Mouse (Mus musculus) mature B cell (primary cell): ENCODE measurements around the gene Itgam.
"Not testable (repeated sequence)": the region's sequence is repeated elsewhere in the genome, so short reads cannot be mapped to it uniquely, and the experiment has no call there.

Experiments used
- in situ Hi-C: fragments of 300-500 bp; cut with MboI; formaldehyde crosslinking; loops from 2 replicates; pipeline ENCODE4 v1.14.3; 2019

Itgam gene

DNA sequence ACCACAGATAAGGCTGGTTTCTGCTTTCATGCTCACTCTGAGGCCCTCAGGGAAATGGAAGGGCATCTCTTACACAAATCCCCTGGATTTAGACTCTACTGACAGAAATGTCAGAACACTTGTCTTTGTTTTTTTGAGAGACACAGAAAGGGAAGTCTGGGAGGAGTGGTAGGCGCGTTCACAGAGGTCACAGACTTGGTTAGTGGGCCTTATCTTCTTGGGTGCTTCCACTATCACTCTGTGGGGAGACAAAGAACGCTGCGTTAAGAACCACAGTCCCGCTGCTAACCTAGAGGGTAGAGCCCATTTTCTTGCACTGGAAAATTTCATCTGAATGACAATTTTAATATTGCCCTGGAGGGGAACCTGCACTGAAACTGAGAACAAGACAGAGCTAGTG is 69.7 kb downstream of the Itgam start:
- in situ Hi-C loops, result no loop called here

DNA sequence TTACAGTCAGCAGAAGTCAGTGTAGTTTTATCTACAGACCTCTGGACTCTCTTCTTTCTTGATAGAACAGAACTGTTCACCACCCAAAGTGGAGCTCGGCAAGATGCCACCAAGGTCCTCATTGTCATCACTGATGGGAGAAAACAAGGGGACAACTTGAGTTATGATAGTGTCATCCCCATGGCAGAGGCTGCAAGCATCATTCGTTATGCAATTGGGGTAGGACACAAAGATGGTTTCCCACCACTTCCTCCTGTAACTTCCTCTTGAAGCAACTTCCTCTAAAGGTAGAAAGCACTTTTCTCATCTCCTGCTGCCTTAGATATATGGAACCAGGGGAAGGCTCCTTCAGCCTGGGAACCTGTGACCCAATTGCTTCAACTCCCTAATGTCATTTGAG is 71.2 kb downstream of the Itgam start:
- in situ Hi-C loops, result no loop called here

DNA sequence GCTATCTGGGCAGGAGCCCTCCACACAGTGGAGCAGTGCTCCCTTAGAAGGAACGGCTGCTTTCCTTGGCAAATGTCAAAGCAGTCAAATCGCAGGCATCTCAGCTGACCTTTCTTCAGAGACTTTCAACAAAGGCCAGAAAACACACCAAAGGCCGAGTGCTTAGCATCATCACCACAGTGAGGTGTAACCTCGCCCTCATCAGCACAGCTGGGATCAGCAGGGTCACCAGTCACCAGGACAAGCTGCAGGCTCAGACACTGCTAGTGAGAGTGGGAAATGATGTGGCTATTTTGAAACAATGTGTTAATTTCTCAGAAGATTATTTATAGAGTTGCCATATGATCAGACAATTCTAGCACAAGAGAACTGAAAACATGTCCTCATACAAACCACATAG is 74.5 kb downstream of the Itgam start:
- in situ Hi-C loops, result no loop called here

DNA sequence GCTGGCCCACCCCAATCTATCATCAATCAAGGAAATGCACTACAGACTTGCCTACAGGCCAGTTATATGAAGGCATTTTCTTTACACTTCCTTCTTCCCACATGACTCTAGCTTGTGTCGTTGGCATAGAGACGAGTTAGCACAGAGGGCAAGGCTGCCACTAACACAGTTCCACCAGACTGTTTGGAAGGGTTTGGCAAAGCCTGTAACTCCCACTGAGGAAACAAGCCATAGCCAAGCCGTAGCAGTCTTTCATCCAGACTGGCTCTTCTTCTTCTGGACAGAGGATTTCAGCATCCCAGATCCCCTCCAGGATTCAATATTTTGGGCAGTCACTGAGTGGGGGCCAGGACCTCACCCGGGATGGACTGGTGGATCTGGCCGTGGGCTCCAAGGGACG is 77.2 kb downstream of the Itgam start:
- in situ Hi-C loops, result no loop called here

DNA sequence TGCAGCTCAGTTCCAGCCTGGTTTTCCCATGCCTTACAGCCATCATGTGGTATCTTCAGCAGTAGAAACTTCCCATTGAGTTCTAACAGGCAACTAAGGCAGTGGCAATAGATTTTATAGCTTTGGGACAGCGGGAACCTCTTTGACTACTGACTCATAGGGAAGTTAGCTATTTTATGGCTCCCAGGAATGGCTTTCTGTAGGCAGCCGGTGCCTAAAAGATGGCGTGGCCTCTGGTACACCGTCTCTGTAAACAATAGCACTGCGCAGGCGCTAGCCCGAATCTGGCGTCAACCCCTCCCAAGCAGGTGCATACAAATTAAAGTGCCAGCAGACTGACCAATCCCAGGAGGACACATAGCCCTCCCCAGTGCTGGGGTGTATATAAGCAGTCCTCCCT is 88.5 kb downstream of the Itgam start:
- in situ Hi-C loops, result no loop called here

DNA sequence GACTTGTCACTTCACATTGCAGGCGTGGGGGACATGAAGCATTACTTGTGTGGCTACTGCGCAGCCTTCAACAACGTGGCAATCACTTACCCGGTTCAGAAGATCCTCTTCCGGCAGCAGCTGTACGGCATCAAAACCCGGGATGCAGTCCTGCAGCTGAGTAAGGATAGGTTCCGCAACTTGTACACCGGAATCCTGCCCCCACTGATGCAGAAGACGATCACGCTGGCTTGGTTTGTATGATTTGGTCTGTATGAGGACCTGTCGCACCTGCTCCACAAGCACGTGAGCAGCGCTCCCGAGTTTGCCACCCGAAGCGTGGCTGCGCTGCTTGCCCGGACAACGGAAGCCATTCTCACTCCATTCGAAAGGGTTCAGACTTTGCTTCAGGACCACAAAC is 91.6 kb downstream of the Itgam start, which contains the start of gene Itgad:
Gene Itgad (plus strand): TSS at position 301 of the 400 bp plus-strand sequence.
- in situ Hi-C loops, result no loop called here

DNA sequence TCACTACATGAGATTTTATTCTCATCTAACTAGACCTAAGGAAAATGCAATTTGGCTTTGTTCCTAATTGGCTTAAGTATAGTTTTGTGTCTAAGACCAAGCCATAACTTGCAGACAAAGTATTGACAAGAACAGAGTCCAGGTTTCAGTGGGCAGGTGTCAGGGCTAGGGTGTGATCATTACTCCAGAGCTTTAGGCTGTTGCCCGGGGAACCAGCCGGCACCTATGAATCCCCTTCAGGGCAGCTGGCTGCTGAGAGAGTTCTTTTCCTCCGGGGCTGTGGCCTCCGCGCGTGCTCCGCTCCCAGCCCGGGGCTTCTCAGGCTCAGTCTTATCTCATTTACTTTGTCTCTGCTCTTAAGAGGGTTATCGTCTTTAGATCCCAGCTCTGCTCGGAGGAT is 92.5 kb downstream of the Itgam start:
- in situ Hi-C loops, result no loop called here

DNA sequence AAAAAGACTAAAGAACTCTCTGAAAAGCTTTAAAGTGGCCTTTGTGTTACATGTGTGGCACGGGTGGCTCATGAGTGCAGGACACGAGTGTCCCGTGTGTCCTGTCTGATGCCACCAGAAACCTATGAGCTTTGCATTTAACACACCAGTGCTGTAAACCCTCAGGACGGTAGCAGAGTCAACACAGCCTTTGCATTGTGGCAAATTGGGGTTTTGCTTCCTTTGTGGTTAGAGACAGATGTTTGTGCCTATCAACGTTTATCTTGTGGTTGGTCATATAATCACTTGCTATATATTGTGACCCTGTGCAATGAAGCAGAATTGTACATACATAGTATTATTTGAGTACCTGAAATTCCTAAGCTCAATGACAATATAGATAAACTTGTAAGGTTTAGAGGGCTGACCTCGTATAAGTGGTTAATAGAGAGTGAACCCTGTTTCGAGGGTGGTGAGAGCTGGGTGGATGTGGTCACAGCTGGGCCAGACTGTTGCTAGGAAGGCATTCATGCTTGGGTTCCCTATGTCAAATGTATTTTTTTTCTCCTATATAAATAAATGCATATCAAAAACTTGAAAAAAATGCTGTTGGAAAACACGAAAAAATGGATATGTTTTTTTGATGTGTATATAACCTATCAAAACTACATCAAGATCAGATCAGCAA is 96.4 kb downstream of the Itgam start:
- in situ Hi-C loops, result not testable (repeated sequence)

DNA sequence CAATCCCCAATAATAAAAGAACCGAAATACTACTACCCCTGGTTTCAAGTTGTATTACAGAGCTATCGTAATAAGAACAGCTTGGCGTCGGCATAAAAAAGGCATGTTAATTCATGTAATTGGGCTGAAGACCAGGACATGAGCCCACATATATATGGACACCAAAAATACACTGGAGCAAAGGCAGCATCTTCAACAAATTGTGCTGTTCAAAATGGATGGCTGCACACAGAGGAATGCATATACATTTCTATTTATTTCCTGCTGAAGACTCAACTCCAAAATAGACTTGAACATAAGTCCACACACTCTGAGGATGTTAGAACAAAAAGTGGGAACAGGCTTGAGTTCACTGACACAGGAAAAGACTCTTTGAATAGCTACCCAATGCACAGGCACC is 101.6 kb downstream of the Itgam start:
- in situ Hi-C loops, result no loop called here

DNA sequence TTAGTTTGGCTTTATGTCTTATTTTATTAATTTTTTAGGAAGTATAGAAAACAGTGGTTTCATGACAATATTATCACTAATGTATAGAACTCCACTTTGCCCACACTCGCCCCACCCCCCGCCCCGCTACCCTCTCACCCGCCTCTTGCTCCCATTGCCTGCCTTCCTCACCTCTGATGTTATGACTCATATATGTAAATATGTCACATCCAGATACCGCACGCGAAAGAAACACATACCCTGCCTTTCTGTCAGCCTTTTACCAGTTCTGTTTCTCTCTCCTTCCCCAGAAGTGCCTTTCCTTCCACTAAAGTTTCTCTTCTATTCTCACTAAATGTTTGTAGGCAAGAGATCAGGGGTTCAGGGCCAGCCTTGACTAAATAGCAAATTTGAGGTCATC is 104.0 kb downstream of the Itgam start:
- in situ Hi-C loops, result no loop called here
